Mouse (Mus musculus): ENCODE data around the gene Bcl3. TPM values are rescaled to one million over a fixed set of nuclear protein-coding genes. Genes with fewer than 3 reads are reported as not detected.

Gene Bcl3
- polyA plus RNA-seq, 1 experiment: 10.5 TPM

DNA sequence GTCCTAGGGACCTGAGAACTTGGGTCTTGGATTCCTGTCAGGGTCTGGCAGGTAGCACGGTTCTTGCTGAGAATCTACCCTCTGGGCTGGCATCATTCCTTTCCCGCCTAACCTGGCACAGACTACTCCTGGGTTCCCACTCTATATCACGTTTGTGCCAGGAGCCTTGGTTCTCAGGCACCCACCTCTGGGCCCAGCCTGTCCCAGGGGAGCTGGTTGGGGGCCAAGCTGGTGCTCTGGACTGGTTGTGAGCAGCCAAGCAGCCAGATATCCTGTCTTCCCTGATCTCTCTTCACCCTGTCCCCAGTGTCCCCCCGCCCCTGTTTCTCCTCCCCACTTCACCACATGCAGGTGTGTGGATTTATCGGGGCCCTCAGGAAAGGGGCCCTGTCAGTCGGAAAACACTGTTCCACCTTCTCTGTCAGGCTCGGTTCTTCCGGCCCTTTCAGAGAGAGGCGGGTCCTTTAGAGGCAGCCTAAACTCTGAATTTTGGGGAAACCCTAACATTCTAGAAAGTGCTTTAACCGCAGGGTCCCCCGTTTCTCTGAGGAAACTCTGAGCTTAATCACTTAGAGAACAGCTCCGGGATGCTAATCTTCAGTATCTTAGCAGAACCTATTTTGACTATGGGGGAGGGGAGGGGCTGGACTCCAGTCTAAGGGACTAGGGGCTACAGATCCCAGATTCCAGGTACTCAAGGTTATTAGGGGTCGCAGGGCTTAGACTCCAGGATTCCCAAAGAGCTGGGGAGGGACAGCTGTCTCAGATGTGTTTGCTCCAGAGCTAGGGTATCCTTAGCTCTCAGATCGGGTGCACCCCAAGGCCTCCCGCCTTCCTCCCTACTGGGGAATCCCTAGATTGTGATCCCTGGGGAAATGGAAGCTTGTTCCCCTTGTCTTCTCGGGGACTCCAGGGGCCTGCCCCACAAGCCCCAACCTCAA lies 52.9 kb downstream of the Bcl3 start:
- no peak for DNase-seq (ENCODE audit: low read depth)

DNA sequence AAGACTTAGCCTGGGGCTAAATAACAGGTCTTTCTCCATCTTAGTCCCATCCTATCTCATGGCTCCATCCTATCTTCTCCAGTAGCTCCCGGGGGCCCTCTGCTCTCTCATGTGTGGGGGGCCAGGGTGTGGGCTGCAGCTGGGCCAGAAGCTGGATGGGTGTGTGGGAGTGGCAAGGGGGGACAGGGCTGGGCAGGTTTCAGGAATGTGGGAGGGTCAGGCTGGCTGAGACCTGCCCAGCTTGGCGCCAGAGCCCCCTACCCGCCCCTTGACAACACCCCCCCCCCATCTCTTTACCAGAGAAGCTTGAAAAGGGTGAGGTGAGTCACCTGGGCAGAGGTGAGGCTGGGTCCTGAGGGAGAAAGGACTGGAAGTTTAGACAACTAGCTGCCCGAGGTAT lies 53.6 kb downstream of the Bcl3 start:
- DNase-seq (ENCODE audit: low read depth): no peak

DNA sequence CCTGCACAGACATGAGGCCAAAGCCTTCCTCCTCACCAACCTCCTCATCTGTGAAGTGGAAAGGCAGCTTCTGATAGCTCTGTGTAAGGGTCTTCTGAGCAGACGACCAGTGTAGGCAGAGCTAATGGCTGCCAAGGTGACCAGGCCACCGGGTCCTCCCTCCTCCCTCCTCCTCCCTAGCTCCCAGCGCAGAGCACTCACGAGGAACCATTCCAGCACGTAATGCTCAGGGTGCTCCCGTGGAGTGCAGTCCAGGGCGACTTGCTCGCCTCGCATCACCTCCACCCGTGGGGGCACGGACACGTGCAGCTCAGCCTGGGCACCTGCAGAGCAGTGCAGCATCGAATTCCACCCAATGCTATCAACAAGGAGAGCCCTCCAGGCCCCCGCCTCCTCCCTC lies 54.3 kb downstream of the Bcl3 start:
- DNase-seq (ENCODE audit: low read depth): no peak

DNA sequence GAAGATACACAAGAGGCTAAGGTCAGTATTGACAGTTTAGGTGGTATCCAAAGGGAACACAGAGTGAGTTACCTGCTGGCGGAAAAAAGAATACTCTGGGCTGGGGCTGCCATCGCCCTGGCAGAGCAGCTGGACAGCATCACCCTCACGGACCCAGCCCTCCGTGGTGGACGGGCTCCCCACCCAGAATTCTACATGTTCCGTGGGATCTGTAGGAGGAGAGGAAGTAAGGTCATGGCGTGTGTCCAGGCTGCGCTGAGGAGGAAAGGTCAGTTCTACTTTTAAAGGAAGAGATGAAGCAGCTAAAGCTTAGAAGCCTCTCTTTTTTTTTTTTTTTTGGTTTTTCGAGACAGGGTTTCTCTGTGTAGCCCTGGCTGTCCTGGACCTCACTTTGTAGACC lies 58.0 kb downstream of the Bcl3 start:
- no peak for DNase-seq (ENCODE audit: low read depth)

DNA sequence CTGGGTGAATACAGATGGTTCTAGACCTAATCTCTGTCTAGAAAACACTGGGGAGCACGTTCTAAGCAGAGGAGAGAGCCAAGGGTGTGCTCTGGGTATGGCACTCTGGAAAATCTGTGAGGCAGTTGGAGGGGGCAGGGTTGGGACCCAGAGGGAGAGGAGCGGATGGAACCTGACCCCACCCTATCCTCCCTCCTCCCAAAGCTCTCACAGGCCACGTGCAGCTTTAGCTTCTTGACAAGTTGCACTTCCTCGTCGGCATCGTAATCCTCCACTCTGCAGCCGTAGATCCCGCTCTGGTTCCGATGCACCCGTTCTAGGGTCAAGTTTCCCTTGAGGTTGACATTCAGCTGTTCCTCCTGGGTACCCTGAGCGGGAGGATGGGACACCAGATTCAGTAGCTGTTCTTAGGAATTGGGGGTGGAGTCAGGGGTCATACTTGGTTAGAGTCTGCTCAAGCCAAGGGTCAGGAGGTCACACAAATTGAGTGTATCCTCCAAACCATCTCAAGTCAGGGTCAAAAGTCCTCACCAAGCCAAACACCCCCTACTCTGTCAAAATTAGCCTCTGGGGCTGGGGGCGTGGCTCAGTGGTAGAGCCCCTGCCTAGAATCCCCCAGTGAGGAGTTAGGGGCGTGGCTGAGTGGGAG lies 58.6 kb downstream of the Bcl3 start:
- no peak for DNase-seq (ENCODE audit: low read depth)

DNA sequence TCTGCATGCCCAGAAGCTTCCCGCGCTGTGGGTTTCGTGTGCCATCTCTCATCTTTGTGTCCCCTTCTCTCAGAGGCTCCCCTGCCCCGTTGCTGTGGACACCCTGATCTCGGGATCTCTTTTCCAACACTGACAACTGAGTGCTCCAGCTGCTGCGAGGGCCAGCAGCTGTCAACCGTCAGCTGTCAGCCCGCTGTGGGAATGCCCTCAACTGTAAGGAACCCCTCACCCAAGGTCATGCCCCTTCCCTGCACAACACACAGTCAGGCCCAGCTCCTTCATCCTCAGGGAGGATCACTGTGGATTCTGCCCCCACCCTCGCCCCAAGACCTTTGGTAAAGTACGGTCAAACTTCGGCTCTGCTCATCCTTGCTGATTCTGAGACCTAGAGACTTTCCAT lies 60.3 kb downstream of the Bcl3 start:
- DNase-seq (ENCODE audit: low read depth): no peak

DNA sequence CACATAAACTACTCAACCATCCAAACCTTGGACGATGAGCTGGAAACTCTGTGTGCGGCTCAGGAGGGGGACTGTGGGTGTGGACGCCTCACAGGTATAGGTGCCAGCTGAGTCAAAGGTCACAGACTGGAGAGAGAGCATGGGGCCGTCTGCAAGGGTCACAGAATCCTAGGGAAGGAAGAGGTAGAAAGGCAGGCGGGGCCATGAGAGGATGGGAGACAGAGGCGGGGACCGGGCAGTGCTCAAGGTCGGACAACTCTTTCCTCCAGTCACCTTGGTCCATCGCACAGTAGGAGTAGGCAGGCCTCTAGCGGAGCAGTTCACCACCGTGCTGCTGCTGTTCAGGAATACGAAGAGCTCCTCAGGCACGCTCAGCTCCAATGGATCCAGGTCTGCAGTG lies 62.5 kb downstream of the Bcl3 start:
- no peak for DNase-seq (ENCODE audit: low read depth)

DNA sequence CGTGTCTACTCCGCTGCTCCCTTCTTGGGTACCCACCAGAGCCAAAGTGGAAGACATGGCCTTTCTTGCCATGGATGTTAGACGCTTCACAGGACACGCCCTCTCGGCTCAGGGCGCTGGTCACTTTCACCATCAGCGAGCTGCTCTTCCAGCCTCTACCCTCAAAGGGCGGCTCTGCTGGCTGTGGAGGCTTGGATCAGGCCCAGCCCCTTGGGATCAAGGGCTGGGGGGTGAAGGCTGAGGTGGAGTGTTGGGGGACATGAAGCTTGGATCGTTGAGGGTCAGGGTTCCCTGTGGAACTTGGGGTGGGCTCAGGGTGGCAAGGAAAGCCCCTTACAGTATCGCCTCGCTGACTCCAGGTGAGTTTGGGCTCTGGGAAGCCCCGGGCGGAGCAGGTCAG lies 63.9 kb downstream of the Bcl3 start:
- no peak for DNase-seq (ENCODE audit: low read depth)

Other genes starting within 250 kb of the Bcl3 start
- gene Zfp296, start 245.5 kb downstream of the Bcl3 start, polyA plus RNA-seq (2012; rRNA removed): 2.0 and 2.7 TPM in 2 replicates
- gene Gemin7, start 245.2 kb downstream of the Bcl3 start, polyA plus RNA-seq (2012; rRNA removed): 70.7 and 100 TPM in 2 replicates
- 56.3 and 60.1 TPM in 2 replicates for gene Clasrp, start 218.3 kb downstream of the Bcl3 start, polyA plus RNA-seq (2012; rRNA removed)
- gene Relb, start 193.3 kb downstream of the Bcl3 start, polyA plus RNA-seq (2012; rRNA removed): 21.9 and 23.9 TPM in 2 replicates
- 152 and 174 TPM in 2 replicates for gene Clptm1, start 157.7 kb downstream of the Bcl3 start, polyA plus RNA-seq (2012; rRNA removed)
- 2.1 and 4.1 TPM in 2 replicates for gene Apoc2, start 144.8 kb downstream of the Bcl3 start, polyA plus RNA-seq (2012; rRNA removed)
- not detected in 2 replicates for gene Gm44805, start 141.3 kb downstream of the Bcl3 start, polyA plus RNA-seq (2012; rRNA removed)
- gene Apoc4, start 141.3 kb downstream of the Bcl3 start, polyA plus RNA-seq (2012; rRNA removed): 8.7 and 13.2 TPM in 2 replicates
- 90.2 and 97.7 TPM in 2 replicates for gene Apoc1, start 130.1 kb downstream of the Bcl3 start, polyA plus RNA-seq (2012; rRNA removed)
- 3,227 and 3,747 TPM in 2 replicates for gene Apoe, start 123.6 kb downstream of the Bcl3 start, polyA plus RNA-seq (2012; rRNA removed)
- 71.5 and 78.9 TPM in 2 replicates for gene Tomm40, start 107.3 kb downstream of the Bcl3 start, polyA plus RNA-seq (2012; rRNA removed)
- gene Nectin2, start 72.3 kb downstream of the Bcl3 start, polyA plus RNA-seq (2012; rRNA removed): 47.6 and 48.5 TPM in 2 replicates
- gene Bcam, start 51.8 kb downstream of the Bcl3 start, polyA plus RNA-seq (2012; rRNA removed): 133 and 134 TPM in 2 replicates
- 21.4 and 22.9 TPM in 2 replicates for gene Cblc, start 26.0 kb downstream of the Bcl3 start, polyA plus RNA-seq (2012; rRNA removed)
- 0.11 TPM in 1 of 2 replicates, not detected in the other for gene Gm19345, start 29.2 kb upstream of the Bcl3 start, polyA plus RNA-seq (2012; rRNA removed)
- 0.22 and 0.57 TPM in 2 replicates for gene Ceacam16, start 38.5 kb upstream of the Bcl3 start, polyA plus RNA-seq (2012; rRNA removed)
- 0.16 and 1.8 TPM in 2 replicates for gene Ceacam19, start 65.2 kb upstream of the Bcl3 start, polyA plus RNA-seq (2012; rRNA removed)
- gene Pvr, start 98.4 kb upstream of the Bcl3 start, polyA plus RNA-seq (2012; rRNA removed): 17.0 and 21.0 TPM in 2 replicates
- 0.20 and 0.37 TPM in 2 replicates for gene Igsf23, start 128.0 kb upstream of the Bcl3 start, polyA plus RNA-seq (2012; rRNA removed)
- gene Ceacam20, start 142.6 kb upstream of the Bcl3 start, polyA plus RNA-seq (2012; rRNA removed): 0.09 and 0.15 TPM in 2 replicates
- gene Nlrp9b, start 168.7 kb upstream of the Bcl3 start, polyA plus RNA-seq (2012; rRNA removed): 1.6 and 2.2 TPM in 2 replicates

All from gonadal fat pad, adult 2 months (tissue).